Mouse (Mus musculus) c-Kit-negative CD71-positive TER-119-positive erythroid progenitor cells, embryonic 14.5 days (primary cell): ENCODE measurements around the gene Hip1r.

ENCODE experiments used
- DNase-seq: peaks from one replicate; pipeline ENCODE4 v3.0.0-alpha.2; 2013; ENCODE audit warnings: low read depth, low spot score

The Hip1r gene

DNA sequence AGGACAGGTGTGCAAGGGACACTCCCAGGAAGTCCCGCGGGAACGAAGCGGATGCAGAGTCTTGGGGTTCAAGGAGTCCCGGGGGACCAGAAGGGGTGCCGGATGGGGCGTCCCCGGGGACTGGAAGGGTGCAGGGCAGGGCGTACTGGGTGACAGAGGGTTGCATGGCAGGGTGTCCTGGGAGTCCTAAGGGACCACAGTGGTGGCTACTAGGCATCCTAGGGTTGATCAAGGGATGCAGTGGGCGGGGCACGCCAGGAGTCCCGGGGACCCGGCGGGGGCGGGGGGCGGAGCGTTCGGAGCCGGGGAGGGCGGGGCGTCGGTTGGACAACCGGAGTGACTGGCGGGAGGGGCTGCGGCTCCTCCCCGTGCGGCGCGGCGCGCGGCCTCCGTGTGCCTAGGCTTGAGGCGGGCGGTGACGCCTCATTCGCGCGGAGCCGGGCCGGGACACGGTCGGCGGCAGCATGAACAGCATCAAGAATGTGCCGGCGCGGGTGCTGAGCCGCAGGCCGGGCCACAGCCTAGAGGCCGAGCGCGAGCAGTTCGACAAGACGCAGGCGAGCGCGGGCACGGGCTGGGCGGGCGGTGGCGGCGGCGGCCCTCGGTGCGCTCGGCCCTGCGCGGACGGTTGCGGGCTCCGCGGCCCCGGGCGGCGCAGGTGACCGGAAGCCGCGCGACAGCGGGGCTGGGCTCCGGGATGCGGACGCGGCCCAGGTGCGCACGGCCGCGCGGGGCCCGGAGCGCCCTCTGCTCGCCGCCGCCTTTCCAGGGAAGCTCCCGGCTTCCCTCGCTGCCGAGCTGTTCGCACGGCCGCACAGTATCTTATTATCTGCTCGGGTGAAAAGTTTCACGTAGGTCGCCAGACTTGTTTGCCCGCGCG lies at the start of gene Hip1r:
Hip1r (plus strand) TSS at position 330 of the 880 bp plus-strand sequence.
- DNase-seq: peak; percentile 30

DNA sequence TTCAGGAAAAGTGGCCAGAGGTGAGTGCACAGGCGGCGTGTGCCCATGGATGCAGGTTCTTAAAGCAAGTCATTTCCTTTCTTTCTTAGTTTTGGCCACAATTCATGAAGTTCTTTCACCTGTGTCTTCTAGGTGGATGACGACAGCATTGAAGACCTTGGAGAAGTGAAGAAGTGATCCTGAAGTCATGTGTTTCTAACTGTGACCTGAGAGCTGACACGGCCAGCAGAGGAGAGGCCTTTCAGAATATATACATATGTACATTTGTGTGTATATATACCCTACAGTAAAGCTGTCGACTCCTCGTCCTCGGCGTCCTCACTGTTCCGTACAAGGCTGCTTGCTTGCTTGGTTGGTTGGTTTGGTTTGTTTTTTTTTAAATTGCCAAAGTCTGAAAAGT lies 46.3 kb upstream of the Hip1r start, which contains the start of gene Gm43518:
Gm43518 (plus strand) TSS at position 301 of the 400 bp plus-strand sequence.
- DNase-seq: no peak

DNA sequence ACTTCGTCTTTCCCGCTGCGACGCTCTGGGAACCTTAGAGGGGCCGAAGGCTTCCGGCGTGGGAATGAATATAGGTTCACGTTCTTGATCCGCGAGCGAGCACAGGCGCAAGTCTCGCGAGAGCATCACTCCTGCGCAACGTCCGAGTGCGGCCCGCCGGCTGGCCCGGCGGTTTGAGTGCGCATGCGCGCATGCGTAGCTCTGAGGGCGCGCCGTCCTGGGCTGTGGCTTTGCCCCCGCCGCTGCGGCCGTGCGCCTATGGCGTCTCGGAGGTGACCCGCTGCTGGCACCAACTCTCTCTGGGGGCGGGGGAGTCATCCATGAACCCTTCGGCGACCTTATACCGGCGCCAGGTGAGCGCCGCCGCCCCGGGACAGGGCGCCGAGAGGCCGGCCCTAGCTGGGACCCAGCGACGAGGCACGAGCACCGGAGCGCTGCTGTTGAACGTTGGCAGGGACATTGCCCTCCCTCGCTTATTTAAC lies 42.9 kb upstream of the Hip1r start, which contains the start of gene Ccdc62:
Ccdc62 (plus strand) TSS at position 172 of the 482 bp plus-strand sequence.
- DNase-seq: peak; percentile 93

DNA sequence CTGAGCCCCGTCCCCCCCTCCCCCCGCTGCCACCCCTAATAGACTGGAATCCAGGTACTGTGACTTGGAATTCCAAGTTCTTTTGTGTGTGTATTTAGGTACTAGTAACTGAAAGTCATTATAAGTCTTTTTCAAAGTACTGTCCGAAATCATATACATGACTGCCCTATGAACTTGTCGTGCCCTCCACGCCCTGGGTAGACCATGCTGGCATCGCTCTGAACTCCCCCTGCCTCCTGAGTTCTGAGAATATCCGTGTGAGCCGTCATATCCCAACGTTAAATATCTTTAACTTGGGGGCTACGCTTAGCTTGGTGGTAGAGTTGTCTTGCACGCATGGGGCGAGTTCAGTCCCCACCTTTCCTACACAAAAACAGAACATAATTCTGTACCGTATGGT lies 42.3 kb upstream of the Hip1r start:
- no peak for DNase-seq

DNA sequence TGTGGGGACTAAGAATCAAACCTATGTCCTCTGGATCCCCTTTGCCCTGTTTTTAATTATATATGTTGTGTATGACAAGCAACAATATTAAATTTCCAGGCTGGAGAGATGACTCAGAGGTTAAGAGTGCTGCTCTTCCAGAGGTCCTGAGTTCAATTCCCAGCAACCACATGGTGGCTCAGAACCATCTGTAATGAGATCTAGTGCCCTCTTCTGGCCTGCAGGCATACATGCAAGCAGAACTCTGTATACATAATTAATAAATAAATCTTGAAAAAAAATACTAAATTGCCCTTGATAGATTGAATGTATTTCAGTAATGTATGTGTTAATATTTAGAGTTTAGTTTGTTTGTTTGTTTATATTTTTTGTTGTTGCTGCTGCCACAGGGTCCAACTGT lies 40.5 kb upstream of the Hip1r start:
- no peak for DNase-seq

DNA sequence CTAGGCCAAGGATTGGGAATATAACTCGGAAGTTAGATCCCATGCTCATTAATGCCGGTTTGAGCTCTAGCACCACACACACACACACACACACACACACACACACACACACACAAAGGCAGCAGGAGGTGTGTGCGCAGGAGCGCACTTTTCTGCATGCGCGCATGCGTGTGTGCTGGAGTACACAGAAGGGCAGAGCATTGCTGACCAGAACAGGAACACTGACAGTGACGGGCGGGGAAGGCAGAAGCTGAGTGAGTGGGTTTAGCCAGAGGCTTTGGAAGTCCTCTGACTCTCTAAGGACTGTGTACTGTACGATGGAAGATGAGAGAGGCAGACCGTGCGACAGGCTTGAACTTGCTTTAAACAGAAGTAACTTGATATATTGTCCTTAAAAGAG lies 39.9 kb upstream of the Hip1r start:
- DNase-seq: peak; percentile 17

DNA sequence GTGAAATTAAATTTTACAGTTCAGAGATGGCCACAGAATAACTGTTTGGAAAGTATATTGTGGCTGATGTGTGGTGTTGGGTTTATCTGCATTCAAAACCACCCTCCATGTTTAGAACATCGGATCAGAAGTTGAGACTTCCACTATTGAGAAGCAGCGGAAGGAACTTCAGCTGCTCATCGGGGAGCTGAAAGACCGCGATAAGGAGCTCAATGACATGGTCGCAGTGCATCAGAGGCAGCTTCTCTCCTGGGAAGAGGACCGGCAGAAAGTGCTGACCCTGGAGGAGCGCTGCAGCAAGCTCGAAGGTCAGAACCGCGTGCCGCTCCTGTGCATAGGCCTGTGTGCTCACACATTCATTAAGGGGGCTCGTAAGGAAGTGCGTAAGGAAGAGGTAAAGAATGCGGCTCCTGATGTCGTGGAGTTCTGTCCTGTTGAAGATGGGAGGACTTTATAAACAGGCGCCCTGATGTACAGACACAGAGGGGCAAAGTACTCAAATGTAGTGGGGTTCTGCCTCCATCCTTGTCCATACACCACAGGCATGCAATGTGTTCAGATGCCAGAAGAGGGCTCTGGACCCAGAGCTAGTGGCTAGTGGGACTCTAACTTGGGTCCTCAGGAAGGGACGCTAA lies 39.4 kb upstream of the Hip1r start:
- peak; percentile 33 for DNase-seq

DNA sequence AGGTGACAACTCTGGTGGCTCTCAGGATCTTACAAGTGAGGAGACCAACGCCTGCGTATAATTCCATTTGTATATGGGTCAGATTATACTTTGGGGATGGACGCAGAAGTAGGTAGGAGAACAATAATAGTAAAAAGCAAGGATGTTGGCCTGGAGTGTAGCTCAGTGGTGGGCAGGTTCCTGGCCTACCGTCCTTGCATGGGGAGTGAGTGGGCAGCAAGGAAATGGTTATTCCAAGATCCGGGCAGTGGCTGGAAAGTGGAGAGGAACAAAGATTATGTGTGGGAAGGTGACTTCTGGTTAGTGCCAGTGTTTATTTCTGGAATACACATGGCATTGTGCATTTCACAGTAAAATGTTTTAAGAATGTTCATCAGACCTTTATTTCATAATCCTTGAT lies 37.5 kb upstream of the Hip1r start:
- no peak for DNase-seq

DNA sequence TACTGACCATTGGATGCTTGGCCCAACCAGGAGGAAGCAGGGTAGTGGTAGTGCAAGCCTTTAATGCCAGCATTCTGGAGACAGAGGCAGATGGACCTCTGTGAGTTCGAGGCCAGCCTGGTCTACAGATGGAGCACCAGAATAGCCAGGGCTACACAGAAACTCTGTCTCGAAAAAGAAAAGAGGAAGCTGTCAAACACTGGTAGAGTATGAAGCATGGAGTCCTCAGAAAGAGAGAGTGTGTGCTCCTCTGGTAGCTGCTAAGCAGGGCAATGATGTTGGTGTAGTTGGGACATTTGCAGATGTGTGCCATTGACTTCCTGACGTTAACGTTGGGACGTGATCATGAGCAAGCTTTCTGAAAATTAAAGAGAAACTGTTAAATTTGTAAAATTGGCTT lies 34.9 kb upstream of the Hip1r start:
- no peak for DNase-seq

DNA sequence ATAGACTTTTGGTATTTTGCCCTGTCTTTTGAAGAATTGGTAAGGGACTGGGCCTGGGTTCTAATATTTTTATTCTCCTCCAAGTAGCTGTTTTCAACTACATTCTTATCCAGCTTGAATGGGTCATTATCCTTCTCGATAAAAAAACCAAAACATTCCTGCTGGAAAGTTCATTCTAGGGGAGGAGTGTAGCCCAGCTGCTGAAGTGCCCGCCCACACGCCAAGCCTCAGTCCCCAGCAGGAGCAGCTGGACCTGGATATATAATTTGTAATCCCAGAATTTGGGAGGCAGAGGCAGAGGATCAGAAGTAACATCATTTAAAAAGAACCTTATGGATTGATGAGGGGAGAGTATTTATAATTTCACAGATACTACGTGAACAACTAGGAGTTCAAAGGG lies 26.9 kb upstream of the Hip1r start:
- no peak for DNase-seq

DNA sequence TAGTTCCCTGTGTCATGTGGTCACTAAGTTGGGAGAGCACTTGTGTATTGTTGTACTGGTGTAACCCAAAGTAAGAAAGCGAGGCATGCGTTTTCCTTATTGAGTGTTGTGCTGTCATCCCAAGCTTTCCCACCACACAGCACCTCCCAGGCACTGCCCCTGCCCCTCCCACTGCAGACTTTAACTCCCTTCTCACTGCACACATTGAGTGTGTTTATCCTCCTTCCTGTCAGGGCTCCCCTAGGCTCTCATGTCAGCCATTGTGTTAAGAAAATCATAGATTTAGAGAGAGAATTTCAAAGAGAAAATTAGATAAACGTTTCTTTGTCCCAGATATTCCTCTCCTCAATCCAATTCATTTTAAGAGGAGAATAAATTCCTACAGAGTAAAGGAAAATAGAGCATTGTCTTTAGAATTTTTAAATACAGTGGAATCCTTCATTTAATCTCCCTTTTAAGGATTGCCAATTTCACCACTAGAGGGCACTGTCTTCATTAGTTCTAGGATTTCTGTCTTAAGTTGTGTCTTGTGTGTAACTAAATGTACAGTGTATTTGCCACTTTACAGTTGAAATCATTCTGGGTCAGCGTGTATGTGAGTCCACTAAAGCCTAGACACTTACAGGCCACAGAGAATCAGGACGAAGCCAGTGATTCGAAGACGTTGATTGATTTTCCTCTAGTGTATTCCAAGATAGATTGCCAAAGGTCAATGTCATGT lies 26.2 kb upstream of the Hip1r start:
- peak; percentile 59 for DNase-seq

DNA sequence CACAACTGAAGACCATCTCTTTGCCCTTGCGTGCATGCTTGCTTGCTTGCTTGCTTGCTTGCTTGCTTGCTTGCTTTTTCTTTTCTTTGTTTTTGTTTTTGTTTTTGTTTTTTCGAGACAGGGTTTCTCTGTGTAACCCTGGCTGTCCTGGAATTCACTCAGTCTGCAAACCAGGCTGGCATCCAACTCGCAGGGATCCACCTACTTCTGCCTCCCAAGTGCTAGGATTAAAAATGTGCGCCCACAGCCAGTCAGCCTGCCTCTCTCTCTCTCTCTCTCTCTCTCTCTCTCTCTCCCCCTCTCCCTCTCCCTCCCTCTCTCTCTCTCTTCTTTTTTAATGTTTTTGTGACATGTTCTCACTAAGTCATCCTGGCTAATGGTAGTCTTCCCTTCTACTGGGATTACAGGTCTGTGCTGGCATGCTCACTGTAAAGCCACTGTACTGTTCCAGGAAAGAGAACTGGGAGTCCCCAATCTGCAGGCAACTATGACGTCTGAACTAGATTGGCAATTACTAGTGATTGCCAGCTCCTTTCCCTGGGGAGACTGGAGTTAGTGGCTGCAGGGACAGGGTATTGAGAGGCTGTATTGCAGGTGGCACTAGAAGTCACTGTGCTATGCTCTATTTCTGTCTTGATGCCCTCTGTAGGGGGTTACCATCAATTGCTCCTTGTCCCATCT lies 20.9 kb upstream of the Hip1r start:
- DNase-seq: no peak

DNA sequence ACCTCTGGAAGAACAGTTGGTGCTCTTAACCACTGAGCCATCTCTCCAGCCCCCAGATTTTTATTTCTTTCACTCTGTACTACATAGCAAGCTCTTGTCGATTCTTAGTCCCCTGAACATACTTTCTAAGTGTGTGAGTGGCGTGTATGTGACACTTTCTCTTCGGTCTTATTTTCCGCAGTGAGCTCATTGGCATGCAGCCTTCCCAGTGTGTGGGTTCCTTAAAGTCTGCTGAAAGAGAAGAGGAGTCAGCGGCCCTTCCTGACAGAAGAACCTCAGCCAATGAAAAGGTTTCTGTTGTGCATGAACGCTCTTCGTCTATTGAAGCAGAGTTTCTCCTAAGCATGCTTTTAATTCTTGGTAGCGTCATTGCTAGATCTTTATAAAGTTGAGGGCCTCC lies 16.2 kb upstream of the Hip1r start:
- DNase-seq: no peak

DNA sequence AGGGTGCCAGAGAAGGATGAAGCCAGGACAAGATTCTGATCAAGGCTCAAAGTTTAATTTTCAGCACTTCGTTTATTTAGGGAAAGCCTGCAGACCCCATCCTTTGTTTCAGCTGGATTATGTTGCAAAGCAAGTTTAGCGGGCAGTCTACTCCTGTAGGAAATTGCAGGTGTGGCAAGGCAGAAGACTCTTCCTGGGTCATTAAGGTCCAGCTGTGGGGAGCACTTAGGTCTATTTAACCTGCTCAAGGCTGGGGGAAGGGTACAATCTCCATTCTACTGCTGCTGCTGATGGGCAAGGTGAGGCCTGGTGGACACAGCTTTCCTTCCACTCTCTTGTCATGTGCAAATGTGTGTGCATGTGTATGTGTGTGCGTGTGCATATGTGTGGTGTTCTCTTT lies 14.4 kb upstream of the Hip1r start:
- DNase-seq: no peak

DNA sequence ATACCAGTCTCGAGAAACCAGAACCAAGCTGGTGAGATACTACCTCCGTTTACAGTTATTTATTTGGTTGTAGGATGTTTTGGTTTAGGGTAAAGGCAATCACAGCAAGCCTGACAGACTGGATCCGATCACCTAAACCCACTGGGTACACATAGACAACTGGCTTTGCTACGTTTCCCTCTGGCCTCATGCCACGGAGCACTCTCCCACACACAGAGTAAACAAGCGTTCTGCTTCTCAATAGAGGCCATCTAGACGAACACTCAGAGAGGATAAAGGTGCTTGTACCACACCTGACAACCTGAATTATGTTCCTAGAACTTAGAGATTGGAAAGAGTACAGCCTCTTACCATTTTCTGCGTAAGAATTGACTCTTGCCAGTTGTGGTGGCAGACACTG lies 13.3 kb upstream of the Hip1r start:
- DNase-seq: no peak

DNA sequence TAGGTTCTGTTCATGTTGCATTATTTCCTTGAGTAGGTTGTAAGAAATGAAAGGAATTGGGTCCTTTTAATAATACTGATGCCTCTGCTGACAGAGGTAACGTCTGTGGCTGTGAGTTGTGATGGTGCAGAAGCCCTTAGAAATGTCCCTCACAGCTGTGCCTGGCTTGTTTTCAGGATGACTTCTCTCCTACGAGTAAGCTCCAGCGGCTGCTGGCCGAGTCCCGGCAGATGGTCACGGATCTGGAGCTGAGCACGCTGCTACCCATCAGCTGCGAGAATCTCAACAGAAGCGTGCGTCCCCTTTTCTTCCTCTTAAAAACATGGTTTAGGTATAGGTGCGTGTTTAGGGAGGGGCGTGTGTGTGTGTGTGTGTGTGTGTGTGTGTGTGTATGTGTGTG lies 12.4 kb upstream of the Hip1r start:
- DNase-seq: no peak

DNA sequence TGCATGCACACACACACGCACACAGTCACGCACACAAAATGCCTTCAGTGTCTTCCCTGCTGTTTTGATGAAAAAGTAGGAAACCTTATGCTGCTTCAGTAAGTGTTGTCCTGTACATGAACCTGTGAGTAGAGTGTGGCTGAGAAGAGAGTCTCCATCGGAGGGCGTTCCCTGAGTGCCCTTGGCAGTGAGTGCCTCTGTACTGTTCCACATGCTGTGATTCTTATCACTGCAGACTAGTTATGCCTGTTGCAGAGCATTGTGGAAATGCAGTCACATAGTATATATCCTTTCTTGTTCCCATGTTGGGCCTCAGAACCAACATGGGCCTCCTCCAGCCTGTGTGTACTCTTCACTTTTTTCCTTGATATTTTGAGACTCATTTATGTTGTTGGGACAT lies 9.2 kb upstream of the Hip1r start:
- DNase-seq: no peak

DNA sequence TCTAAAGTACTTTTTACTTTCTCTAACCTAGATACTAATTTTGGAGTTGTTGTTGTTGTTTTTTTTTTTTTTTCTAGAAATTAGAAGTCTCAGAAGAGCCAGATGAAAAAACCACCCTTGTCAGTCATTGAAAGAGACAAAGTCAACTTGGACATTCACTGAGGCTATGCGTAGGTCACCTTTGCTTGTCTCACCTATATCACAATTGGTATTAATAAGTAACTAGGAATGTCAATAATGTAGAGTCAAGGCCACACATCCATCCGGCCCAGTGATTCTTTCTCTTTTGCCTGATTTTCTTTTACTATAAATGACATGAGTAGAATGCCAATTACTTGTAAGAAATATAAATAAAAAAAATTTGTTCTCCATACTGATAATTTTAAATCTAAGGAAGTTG lies 6.7 kb upstream of the Hip1r start:
- DNase-seq: no peak

DNA sequence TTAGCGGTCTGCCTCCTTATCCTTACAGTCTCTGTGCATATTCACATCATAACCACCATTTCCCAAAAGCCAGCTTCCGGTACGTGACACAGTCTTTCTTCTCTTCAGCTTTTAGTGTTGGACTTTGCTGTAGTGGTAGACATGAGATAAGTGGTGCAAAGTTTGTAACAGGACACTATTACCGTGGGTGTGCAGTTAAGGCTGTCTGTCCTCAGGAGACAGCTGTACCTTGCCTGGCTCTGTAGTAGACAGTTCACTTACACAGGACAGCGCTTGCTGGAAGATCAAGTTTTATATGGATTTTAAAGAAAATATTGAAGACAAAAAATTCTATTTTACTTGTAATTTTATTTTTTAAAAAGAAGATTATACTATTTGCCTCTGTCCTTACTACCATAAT lies 5.0 kb upstream of the Hip1r start:
- DNase-seq: no peak

DNA sequence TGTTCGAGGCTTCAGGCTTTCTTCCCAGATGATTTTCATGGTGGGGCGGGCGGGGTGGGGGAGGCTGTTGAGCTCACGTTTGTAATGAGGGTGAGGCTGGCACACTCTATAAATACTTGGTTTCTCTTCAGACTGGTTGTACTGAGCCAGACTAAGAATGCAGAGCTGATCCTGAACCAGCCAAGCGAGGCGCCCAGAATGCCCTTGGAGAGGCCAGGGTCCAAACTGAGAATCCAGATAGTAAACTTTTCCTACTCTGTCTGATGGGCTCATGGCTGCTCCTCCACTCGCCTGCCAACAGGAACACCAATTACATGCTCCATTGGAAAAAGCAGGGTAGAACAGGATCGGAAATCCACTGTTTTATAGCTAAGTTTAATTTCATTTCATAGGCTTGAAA lies 4.2 kb upstream of the Hip1r start:
- DNase-seq: no peak

DNA sequence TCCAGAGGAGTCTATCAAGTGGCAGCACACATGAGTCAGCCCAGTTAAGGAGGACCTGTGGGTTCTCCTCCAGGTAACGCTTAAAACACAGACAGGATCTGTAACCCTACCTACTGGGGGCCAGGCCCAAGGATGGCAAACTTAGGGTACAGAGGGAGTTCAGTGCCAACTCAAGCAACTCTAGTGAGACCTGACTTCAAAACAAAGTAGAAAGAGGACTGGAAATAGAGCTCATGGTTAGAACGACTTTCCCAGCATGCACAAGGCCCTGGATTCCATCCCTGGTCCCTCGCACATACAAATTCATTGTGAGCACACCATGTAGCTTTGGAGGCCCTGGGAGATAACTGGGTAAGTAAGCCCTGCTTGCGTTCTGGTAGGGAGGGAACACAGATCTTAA lies 2.9 kb upstream of the Hip1r start:
- DNase-seq: no peak

DNA sequence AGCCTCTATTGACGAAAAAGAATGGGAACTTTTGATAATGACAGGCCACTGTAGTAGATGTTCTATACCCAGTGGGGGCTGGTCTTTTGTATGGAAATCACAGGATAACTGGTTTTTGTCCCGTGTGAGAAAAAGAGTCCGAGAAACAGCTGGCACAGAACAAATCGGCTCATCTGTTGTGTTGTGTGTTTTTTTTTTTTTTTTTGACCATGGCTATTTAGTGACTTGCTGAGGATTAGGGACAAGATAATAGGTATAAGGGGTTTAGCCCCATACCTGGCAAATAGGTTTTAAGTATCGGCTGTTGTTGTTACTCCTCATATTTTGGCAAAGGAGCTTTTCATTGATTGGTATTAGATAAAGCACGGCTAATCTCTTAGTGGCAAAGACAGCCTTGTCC lies 975 bp upstream of the Hip1r start:
- no peak for DNase-seq
